Mouse (Mus musculus): ENCODE data around the gene Sulf2.

GRCm38 (mm10) chr2:166111831-166112250 lies 43.6 kb downstream of the Sulf2 start:
- TF ChIP-seq CTCF (IDR thresholded peaks at IDR 0.05; ENCODE audit: control insufficient read depth, insufficient read depth, insufficient replicate concordance, low read depth, low read length) (no peak), POLR2A (IDR thresholded peaks at IDR 0.05; ENCODE audit: control insufficient read depth, low read depth, low read length) (no peak)
